Mouse (Mus musculus) heart, adult 2 months (tissue): ENCODE results near the gene Slamf9. TPM values are rescaled to one million over a fixed set of nuclear protein-coding genes. Genes with fewer than 3 reads are reported as not detected.

Experiments used
- DNase-seq, 2 experiments: peaks; one replicate each; pipeline ENCODE4 v3.0.0; 2021
- H3K27ac ChIP-seq: fragments of 200-600 bp; 2 replicates; pipeline ENCODE4 v1.8.1; 2022
- H3K27me3 ChIP-seq: fragments of 200-500 bp; 2 replicates; pipeline ENCODE4 v1.6.1; 2012; ENCODE audit warnings: mild to moderate bottlenecking, low read length, inconsistent platforms, mixed read lengths; ENCODE audit not compliant: control insufficient read depth, insufficient read depth
- H3K36me3 ChIP-seq: fragments of 200-500 bp; 2 replicates; pipeline ENCODE4 v1.6.1; 2012; ENCODE audit warnings: low read length, inconsistent platforms; ENCODE audit not compliant: control insufficient read depth, insufficient read depth
- H3K4me1 ChIP-seq: fragments of 200-500 bp; 2 replicates; pipeline ENCODE4 v1.6.1; 2011; ENCODE audit warnings: low read length; ENCODE audit not compliant: control insufficient read depth, insufficient read depth
- H3K4me3 ChIP-seq: fragments of 200-600 bp; 2 replicates; pipeline ENCODE4 v1.8.1; 2022
- H3K79me2 ChIP-seq: fragments of 200-500 bp; replicated peaks from 2 replicates; pipeline ENCODE4 v1.6.1; 2012; ENCODE audit warnings: mild to moderate bottlenecking, inconsistent platforms, low read length, moderate library complexity, mixed read lengths; ENCODE audit not compliant: control insufficient read depth, insufficient read depth
- H3K9ac ChIP-seq: fragments of 200-500 bp; 2 replicates; pipeline ENCODE4 v1.6.1; 2012; ENCODE audit warnings: low read depth, mild to moderate bottlenecking, control low read depth, inconsistent platforms, low read length, mixed read lengths
- CTCF ChIP-seq: fragments of 200-600 bp; IDR thresholded peaks from 2 replicates; pipeline ENCODE4 v1.8.1; 2022; ENCODE audit warnings: antibody characterized with exemption, mild to moderate bottlenecking, moderate library complexity
- EP300 ChIP-seq: fragments of 200-500 bp; IDR thresholded peaks from 2 replicates; pipeline ENCODE4 v1.6.1; 2011; ENCODE audit warnings: low read depth, low read length, control low read depth; ENCODE audit not compliant: insufficient read depth
- POLR2A ChIP-seq: fragments of 200-500 bp; IDR thresholded peaks from 2 replicates; pipeline ENCODE4 v1.6.1; 2011; ENCODE audit warnings: mild to moderate bottlenecking, low read depth, low read length, control low read depth; ENCODE audit not compliant: insufficient read depth
- WGBS: fragments of 180-500 bp; shearing (Covaris S2); methylation state at CpG from one replicate; pipeline ENCODE4 v1.1.7; 2018; 5-methylcytosine and 5-hydroxymethylcytosine counted together
- intact Hi-C: fragments of 180-260 bp; cut with DNase I; formaldehyde crosslinking; loops from one replicate; pipeline ENCODE4 v1.15.1; 2025
- polyA plus RNA-seq: library from polyadenylated mRNA; depleted of rRNA; stranded (reverse); fragments of >200 nt; gene quantifications from 2 replicates; pipeline ENCODE4 v1.2.3, GENCODE M21; 2012
- total RNA-seq, 2 experiments: library from RNA; stranded (reverse); gene quantifications; 2 replicates each; pipeline ENCODE4 v1.2.3; 2021

The Slamf9 gene
- total and polyA plus RNA-seq, 3 experiments: 1.2 to 7.0 (median 2.3) TPM

DNA sequence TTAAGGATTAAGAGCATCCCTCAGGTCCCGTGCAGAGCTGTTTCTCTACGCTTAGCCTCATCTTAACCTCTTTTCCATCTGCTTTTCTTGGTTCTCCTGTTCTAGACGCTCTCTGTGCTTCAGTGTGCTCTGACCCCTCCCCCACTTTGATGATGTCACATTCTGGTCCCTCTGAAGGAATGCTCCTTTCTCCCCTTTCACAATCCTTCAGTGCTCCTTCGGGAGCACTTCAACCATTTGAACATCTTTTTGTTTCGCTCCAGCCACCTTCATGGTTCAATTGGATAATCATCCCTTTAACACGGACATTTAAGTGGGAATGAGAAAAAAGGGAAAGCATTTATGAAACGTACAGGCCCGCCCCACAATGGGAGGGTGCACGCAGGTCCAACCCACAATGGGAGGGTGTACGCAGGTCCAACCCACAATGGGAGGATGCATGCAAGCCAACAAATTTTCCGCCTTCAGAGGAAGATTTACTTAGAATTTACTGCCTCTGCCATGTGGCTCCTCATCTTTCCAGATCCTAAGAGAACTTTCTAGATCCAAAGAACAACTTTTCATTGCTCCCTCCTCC is 6.8 kb upstream of the Slamf9 start:
- Histone ChIP-seq H3K36me3 (no peaks in the 10 kb centered on the region), H3K4me1 (no peaks in the 10 kb centered on the region; the same call in 1 of the 2 replicates), H3K27ac (no peak overlapping the region), H3K4me3 (no peak overlapping the region), H3K9ac (no peak overlapping the region), H3K27me3 (no peaks in the 10 kb centered on the region), H3K79me2 (no peaks in the 10 kb centered on the region)
- intact Hi-C loops: no loop called here
- TF ChIP-seq EP300 (no peak), POLR2A (no peak), CTCF (no peak)
- no peak for DNase-seq
- 87% methylated on average over 11 of the region's 11 CpGs for WGBS

DNA sequence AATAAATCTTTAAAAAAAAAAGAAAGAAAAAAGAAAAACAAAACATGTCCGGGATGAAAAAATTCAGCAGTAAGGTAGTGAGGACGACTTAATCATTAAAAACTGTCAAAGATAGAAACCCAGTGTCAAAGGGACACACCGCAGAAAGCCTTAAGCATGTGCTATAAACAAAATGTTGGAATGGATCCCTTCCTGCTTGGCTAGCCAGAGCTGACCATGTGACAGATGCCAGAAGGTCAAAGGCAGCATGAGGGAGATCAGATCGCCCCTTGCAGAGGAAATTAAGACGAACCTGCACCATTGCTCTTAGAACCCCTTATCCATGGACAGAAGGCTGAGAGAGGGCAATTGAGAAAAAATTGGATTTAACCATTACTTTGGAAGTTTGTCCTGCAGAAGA is 5.8 kb upstream of the Slamf9 start:
- TF ChIP-seq CTCF: no peak
- no peak for TF ChIP-seq POLR2A
- TF ChIP-seq EP300: no peak
- WGBS: 35% methylated on average over 5 of the region's 5 CpGs
- H3K27me3 ChIP-seq: no peaks in the 10 kb centered on the region

DNA sequence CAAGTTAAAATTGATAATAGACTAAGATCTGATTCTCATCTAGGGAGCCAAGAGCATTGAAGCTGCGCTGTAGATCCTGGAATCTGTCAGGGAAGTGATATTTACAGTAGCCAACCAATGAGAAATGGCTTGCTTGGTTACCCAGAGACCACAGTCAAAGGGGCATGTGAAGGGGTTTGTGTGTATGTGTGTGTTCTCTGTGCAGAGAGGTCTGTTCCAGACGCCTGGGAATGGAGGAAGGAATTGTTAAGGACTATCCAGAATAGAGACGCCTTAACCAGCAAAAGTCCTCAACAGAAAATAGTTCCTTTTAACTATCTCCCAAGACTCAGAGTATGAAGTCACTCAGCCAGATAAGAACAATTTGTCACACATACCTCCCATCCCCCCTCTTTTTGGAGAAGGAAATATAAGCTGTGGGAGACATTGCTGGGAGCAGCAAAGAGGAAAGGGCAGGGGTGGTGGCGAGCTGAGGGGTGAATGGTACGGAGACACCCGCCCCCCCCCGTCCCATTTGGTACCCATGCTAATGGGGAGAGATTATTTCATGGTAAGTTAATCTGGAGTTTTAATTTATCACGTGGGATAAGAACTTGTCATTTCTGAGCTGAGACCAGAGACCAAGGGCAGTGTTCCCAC is 5.2 kb upstream of the Slamf9 start:
- H3K27ac ChIP-seq: no peak overlapping the region
- no peak for TF ChIP-seq EP300
- TF ChIP-seq POLR2A: no peak
- no peak for TF ChIP-seq CTCF
- H3K36me3 ChIP-seq: no peaks in the 10 kb centered on the region
- DNase-seq: no peak
- H3K4me1 ChIP-seq: peaks cover 1% of the 10 kb centered on the region; the same call in 1 of the 2 replicates
- 40% methylated on average over 8 of the region's 8 CpGs for WGBS
- H3K4me3 ChIP-seq: no peak overlapping the region
- intact Hi-C loops: no loop called here
- H3K79me2 ChIP-seq: no peaks in the 10 kb centered on the region
- no peak overlapping the region for H3K9ac ChIP-seq
- H3K27me3 ChIP-seq: no peaks in the 10 kb centered on the region

More for the DNA sequence above, 5.8 kb upstream of the Slamf9 start:
- DNase-seq: no peak
- no peaks in the 10 kb centered on the region for H3K79me2 ChIP-seq
- H3K4me3 ChIP-seq: no peak overlapping the region
- H3K4me1 ChIP-seq: no peaks in the 10 kb centered on the region; the same call in 1 of the 2 replicates
- no peak overlapping the region for H3K27ac ChIP-seq
- intact Hi-C loops: no loop called here
- no peaks in the 10 kb centered on the region for H3K36me3 ChIP-seq
- no peak overlapping the region for H3K9ac ChIP-seq

DNA sequence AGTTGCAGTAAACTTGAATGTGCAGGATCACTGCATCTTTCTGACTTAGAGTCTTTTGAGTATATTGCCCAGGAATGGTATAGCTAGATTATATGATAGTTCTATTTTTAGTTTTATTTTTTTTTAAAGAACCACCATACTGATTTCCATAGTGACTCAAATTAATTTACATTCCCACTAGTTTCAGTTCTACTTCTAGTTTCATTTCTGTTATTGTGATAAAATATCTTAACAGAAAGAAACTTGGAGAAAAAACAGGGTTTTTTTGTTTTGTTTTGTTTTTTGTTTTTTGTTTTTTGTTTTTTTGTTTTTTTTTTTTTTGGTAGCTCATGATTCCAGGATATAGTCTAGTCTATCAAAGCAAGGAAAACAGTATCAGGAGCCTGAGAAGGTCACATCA is 2.2 kb upstream of the Slamf9 start:
- H3K36me3 ChIP-seq: no peaks in the 10 kb centered on the region
- intact Hi-C loops: no loop called here
- H3K27ac ChIP-seq: no peak overlapping the region
- H3K4me1 ChIP-seq: peaks cover 1% of the 10 kb centered on the region; the same call in 1 of the 2 replicates
- H3K4me3 ChIP-seq: no peak overlapping the region
- H3K79me2 ChIP-seq: no peaks in the 10 kb centered on the region
- H3K27me3 ChIP-seq: no peaks in the 10 kb centered on the region
- no peak for DNase-seq
- H3K9ac ChIP-seq: no peak overlapping the region
- TF ChIP-seq CTCF: no peak

DNA sequence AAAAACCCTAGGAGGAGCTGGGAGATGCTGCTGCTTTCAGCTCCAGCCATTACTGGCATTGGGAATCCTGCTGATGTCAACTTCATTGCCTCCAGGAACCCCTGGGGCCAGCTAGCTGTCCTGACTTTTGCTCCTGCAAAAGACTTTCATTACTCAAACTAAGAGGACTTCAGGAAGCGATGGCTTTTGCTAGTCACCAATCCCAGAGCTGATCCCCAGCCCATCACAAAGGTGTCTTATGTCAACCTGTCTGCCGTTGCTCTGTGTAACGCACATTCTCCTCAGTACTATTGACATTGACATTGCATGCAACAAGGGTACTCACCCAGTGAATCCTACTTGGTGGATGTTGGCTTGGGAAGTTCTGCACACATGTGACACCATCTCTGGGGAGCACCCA is 962 bp upstream of the Slamf9 start:
- H3K4me1 ChIP-seq: peaks cover 1% of the 10 kb centered on the region; the same call in 1 of the 2 replicates
- H3K9ac ChIP-seq: no peak overlapping the region
- H3K27ac ChIP-seq: no peak overlapping the region
- no peaks in the 10 kb centered on the region for H3K27me3 ChIP-seq
- TF ChIP-seq CTCF (no peak), POLR2A (no peak), EP300 (no peak)
- intact Hi-C loops: no loop called here
- H3K36me3 ChIP-seq: no peaks in the 10 kb centered on the region
- DNase-seq: no peak
- no peak overlapping the region for H3K4me3 ChIP-seq
- WGBS: 83% methylated on average over 3 of the region's 3 CpGs
- H3K79me2 ChIP-seq: no peaks in the 10 kb centered on the region

DNA sequence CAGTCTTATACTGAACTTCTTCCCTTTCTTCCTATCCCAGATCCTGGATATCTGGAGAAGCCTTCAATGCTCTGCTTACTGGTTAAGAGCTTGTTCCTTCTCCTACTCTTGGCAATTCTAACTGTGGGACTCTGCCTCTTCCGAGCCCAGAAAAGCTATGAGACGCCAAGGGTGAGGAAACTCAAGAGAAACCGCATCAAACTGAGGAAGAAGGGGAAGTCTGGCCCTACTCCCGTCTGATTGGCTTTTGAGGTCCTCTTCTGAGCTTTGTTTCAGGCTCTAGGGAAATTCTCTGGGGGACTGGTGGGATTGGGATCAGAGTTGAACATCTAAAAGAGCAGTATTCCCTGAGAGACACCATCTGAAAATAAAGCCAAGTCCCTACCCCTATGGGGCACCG is 2.9 kb downstream of the Slamf9 start:
- Histone ChIP-seq H3K27ac (no peak overlapping the region), H3K4me1 (peaks cover 1% of the 10 kb centered on the region; the same call in 1 of the 2 replicates), H3K36me3 (no peaks in the 10 kb centered on the region), H3K9ac (no peak overlapping the region), H3K4me3 (no peak overlapping the region), H3K27me3 (no peaks in the 10 kb centered on the region), H3K79me2 (no peaks in the 10 kb centered on the region)
- DNase-seq: no peak
- 57% methylated on average over 5 of the region's 5 CpGs for WGBS
- intact Hi-C loops: no loop called here
- no peak for TF ChIP-seq EP300
- TF ChIP-seq CTCF: no peak
- TF ChIP-seq POLR2A: no peak
